Mouse (Mus musculus) heart, postnatal 14 days (tissue): Measurements from ENCODE around the gene Aldh2. TPM values are rescaled to one million over a fixed set of nuclear protein-coding genes. Genes with fewer than 3 reads are reported as not detected.

ENCODE experiments used
- total RNA-seq, 2 experiments: library from RNA; stranded (reverse); gene quantifications; 2 replicates each; pipeline ENCODE4 v1.2.3; 2021

Aldh2 gene
- total RNA-seq, 2 experiments from 2014 or later, result 133 to 162 TPM

Other genes with a start within 250 kb of the Aldh2 start
- gene Trafd1, start 208.2 kb downstream of the Aldh2 start, total RNA-seq, result 10 to 100 TPM; 50.3 to 55.4 TPM
- gene Naa25, start 195.9 kb downstream of the Aldh2 start, total RNA-seq, result 10 to 100 TPM; 20.6 to 21.5 TPM
- gene Tmem116, start 141.9 kb downstream of the Aldh2 start, total RNA-seq, result 1 to 10 TPM; 8.4 to 9.4 TPM
- 10 to 100 TPM; 84.7 to 93.4 TPM for gene Erp29, start 141.3 kb downstream of the Aldh2 start, total RNA-seq
- not detected for gene Adam1b, start 90.4 kb downstream of the Aldh2 start, total RNA-seq
- gene Adam1a, start 48.3 kb downstream of the Aldh2 start, total RNA-seq, result 1 to 10 TPM; 3.4 to 3.5 TPM
- not detected for gene Gm42878, start 48.3 kb downstream of the Aldh2 start, total RNA-seq
- gene Mapkapk5, start 47.9 kb downstream of the Aldh2 start, total RNA-seq, result 10 to 100 TPM; 60.7 to 61.7 TPM
- gene Acad12, start 25.1 kb upstream of the Aldh2 start, total RNA-seq, result 10 to 100 TPM; 39.8 to 41.0 TPM
- 10 to 100 TPM; 14.0 to 15.4 TPM for gene Acad10, start 66.7 kb upstream of the Aldh2 start, total RNA-seq
- 10 to 100 TPM; 26.7 to 27.6 TPM for gene Brap, start 66.7 kb upstream of the Aldh2 start, total RNA-seq
- 100 to 1,000 TPM; 155 to 169 TPM for gene Atxn2, start 117.5 kb upstream of the Aldh2 start, total RNA-seq
- 10 to 100 TPM; 31.8 to 33.6 TPM for gene Sh2b3, start 243.8 kb upstream of the Aldh2 start, total RNA-seq